Mouse (Mus musculus): ENCODE measurements around the gene Vsir.
A peak's percentile ranks its signal among the peaks of the same experiment; 100 is the strongest.

The Vsir gene

GRCm38 (mm10) chr10:60346701-60347405 lies at the start of gene Vsir:
Gene Vsir (plus strand): TSS chr10:60346851.
- peak; percentile 74 to 84 for DNase-seq

- DNase-seq = no peak
Measured at GRCm38 (mm10) chr10:60299636-60300035, 47.0 kb upstream of the Vsir start.

DNA sequence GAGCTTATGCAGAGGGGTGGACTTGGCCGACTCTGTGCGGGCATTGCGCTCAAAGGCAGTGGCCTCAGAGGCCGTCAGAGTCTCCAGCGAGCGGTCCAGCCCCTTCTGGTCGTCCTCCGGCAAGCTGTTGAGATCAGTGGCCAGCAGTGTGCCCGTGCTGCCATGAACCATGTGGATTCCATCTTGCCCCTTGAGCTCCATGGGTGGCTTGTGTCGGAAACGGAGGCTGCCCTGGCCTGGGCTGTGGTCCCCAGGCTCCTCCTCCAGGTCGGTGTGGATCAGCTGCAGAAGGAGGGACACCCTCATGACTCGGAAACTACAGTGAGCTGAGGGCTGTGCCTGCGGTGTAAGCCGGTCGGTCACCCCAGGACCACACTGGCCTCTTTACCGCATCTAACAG lies 43.2 kb upstream of the Vsir start:
- no peak for DNase-seq

- DNase-seq = peak; percentile 42 to 75
Measured at GRCm38 (mm10) chr10:60304854-60305628, 41.6 kb upstream of the Vsir start.

DNA sequence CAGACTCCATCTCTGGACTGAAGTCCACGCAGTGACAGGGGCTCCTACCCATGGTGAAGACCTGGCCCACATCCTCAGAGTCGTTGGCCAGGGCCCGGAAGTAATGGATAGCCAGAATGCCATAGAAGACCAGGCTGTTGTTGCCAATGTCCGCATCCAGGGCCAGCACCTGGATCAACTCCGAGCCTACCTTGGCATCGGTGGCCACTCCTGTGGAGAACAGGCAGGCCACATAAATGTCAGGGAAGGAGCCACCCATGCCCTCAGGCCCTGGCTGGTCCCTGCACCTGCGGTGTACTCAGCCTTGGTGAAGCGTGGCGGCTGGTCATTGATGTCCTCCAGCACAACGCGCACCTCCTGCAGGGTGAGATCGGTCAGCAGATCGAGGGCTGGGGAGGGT lies 36.0 kb upstream of the Vsir start:
- DNase-seq = no peak

- DNase-seq = no peak
Measured at GRCm38 (mm10) chr10:60313606-60314005, 33.0 kb upstream of the Vsir start.

DNA sequence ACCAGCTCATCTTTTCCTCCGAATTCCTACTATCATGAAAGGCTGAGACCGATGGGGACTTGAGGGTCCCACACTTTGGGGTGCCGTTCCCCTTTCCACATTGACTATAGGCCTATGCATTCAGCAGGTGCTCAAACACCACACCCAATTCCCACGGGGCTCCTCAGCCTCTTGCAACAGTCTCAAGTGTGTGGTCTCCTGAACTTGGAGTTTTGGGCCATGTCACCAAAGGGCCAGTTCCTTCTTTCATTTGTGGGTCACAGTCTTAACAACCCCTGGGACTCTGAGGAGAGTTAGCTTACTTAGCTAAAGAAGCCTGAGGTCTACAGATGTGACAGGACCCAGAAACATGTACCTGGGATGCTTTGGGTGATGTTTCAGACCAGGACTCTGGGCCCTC lies 30.5 kb upstream of the Vsir start:
- no peak for DNase-seq

GRCm38 (mm10) chr10:60328963-60329650 lies 17.5 kb upstream of the Vsir start:
- DNase-seq = no peak

DNA sequence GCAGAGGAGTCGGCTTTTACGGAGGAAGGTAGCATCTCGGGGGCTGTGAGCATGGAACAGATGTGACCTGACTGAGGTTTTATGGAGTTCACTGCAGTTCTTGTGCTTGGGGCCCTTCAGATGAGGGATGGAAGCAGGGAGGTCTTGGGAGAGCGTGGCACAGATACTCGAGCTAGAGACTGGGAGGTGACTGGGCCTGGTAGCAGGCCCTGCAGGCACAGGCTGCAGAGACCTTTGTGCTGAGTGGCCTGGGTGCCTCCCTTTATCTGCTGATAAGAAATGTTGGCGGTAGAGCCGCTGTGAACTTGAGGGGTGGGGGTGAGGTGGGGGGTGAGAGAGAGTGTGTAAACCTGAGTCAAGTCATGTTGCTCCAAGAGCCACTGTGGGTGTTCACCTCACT lies 12.1 kb upstream of the Vsir start:
- DNase-seq = no peak

GRCm38 (mm10) chr10:60335021-60335420 lies 11.6 kb upstream of the Vsir start:
- DNase-seq = no peak

DNA sequence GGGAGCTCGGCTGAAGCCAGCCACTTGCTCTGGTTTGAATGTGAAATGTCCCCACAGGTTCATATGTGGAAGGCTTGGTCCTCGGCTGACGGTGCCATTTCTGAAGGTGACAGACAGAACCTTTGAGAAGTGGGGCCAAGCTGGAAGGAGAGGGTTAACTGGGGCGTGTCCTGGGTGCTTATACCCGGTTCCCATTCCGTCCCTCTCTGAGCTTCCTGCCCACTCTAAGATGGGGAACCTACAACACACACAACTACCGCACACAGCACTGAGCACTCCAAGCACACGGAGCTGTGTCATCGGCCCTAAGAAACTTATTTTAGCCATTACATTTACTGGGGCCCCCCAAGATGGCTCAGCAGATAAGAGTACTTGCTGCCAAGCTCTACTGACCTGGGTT lies 5.1 kb upstream of the Vsir start:
- DNase-seq = no peak

DNA sequence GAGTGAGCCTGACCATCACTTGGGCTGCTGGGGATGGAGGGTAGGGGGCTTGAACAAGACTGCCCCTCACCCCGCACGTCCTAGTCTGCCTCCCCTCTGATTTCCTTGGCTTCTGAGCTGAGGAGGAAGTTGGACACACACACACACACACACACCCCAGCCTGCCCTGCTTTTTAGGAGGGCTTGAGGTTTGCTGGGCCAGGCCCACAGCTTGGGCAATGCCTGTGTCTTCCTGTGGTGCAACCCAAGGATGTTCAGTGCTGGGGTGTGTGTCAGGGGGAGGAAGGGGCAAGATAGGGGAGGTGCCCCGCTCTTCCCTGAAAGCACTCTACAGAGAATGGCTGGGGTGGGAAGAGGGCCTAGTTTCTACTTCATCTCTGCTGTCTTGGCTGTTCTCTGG lies 2.5 kb upstream of the Vsir start:
- DNase-seq = no peak

- DNase-seq = no peak
Measured at GRCm38 (mm10) chr10:60346056-60346455, 595 bp upstream of the Vsir start.

- DNase-seq = no peak
Measured at GRCm38 (mm10) chr10:60347768-60348610, 1.3 kb downstream of the Vsir start.

DNA sequence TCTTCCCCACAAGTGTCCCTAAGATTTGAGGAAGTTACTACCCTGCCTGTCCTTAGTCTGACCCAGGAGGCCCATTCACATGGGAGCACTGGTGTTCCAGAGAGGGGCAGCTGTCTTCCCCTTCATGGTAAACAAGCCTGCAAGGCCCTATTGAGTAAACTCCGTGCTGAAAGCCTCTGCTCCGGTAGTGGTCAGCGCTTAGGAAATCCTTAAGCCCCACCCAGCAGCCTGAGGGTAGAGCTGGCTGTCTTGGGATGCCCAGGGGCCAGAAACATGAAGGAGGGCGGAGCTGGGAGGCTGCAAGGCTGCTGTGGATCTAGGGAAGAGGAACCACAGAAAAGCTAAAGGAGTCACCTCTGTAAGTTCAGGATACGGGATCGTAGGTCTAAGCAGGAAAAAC lies 2.4 kb downstream of the Vsir start:
- DNase-seq = no peak

- DNase-seq = no peak
Measured at GRCm38 (mm10) chr10:60349644-60350043, 3.0 kb downstream of the Vsir start.

DNA sequence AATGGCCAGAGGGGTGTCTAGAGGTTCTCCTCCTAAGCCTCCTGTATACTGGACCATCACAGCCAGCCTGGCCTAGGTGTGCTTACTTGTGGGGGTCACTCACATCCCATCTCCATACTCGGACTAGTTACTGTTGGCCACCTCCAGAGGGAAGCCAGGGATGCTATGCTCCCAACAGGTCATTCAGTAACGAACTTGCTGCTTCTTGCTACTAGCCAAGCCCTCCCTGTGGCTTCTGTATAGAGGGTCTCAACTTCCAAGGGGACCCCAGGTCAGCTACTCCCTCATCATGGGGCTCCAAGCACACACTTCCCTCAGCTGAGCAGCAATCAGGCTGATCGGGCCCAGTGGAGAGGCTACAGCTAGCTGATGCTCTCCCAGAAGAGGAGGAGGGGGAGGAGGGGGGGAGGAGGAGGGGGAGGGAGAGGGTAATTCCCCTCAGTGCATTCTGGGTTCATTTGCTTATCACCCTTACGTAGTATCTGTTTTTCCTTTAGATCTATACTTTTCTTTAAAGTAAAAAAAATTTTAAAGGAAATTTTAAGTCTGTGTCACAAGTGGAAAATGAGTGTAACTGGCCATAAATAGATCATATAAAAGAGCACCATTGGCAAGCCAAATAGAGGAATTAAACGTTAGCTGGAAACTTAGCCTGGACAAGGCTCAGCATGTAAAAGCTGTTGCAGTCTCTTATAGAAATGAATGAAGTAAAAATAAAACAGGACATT lies 3.6 kb downstream of the Vsir start:
- DNase-seq = no peak

GRCm38 (mm10) chr10:60350805-60351167 lies 4.1 kb downstream of the Vsir start:
- DNase-seq = peak; percentile 89 to 97

- no peak for DNase-seq
Measured at GRCm38 (mm10) chr10:60351248-60351647, 4.6 kb downstream of the Vsir start.

DNA sequence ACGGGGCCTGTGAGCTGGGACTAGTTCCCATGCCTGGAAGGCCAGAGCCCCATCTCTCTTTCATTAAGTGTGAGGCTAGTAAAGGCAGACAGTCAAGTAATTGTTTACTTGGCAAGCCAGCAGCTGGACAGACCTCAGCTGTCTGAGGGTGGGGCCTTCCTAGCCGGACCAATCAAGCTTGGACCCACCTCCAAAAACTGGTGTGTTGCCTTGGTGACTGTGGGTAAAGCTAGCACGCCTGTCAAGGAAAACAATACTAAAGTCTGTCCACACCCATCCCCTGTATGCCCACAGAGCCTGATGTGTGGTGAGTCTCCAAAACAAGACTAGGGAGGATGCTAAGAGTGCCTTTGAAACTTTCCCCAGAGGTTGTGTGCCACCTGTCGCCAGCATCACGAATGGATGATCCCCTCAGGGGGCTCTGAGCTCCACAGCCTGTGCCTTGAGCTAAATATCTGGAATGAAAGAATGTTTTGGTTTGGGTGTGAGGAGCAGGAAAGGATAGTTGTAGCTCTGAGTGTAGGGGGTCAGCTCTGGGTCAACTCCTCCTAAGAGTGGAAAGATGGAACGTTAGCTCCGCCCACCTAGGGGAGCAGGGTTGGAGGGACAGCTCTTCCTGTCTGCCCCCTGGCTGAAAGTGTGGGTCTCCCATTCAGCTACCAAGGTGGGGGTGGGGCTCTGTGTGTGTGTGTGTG lies 5.3 kb downstream of the Vsir start:
- DNase-seq = peak in 1 of 2 experiments; percentile 51

DNA sequence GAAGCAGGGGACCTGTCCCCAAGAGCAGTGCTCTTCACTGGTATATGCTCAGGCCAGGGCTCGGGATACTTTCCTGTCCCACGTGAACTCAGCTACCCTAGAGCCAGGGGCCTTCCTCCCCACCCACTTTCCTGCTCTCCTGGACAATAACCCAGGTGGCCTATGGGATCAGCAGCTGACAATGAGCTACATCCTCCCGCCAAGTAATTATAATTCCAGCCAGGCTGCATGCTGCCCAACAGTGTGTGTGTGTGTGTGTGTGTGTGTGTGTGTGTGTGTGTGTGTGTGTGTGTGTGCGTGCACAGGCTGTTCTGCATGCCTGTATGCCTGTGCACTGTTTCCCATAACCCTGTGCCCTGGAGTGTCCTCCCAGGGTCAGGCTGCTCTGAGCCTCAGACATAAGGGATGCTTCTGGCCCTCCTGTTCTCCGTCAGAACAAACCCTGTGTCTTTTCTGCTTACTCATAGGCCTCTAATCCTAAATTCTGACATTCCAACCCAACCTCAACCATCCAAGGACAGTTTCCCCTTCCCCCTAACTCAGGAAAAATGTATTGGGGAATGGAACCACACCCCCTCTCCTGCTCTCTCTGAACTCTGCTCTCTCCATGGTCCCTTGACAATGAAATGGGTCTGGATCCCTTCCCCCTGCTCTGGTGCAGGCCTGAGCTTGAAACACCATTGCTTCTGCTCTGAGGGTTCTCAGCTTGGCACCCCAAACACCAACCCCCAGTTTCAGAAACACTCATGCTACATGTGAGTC lies 6.8 kb downstream of the Vsir start:
- no peak for DNase-seq
